Mouse (Mus musculus) midbrain, embryonic 11.5 days (tissue): ENCODE measurements at regions not wholly inside any gene's neighbourhood (a gene's known extent, or its start where the extent isn't known, plus 50 kb on each side); places are given as distances from the start of the nearest gene placed in this dataset.
A peak's percentile ranks its signal among the peaks of the same experiment; 100 is the strongest.
"Not testable (repeated sequence)": the region's sequence is repeated elsewhere in the genome, so short reads cannot be mapped to it uniquely, and the experiment has no call there.

Source experiments
- ATAC-seq: fragments of 200-750 bp; cut with Nextera tagmentation; 2 replicates; pipeline ENCODE4 v1.8.0; 2017; ENCODE audit warnings: moderate TSS enrichment, moderate library complexity; ENCODE audit not compliant: low FRiP score
- DNase-seq: peaks from one replicate; pipeline ENCODE4 v3.0.0; 2015; ENCODE audit warnings: low spot score; ENCODE audit errors: missing footprints
- H3K27ac ChIP-seq: fragments of 300-500 bp; sonication (generic); 2 replicates; pipeline ENCODE4 v1.5.1; 2014; ENCODE audit warnings: low read depth, low read length
- H3K27me3 ChIP-seq: fragments of 300-500 bp; sonication (generic); 2 replicates; pipeline ENCODE4 v1.6.1; 2014; ENCODE audit warnings: mild to moderate bottlenecking, low read length, moderate library complexity, mixed read lengths; ENCODE audit not compliant: control insufficient read depth, insufficient read depth
- H3K36me3 ChIP-seq: fragments of 300-500 bp; sonication (generic); 2 replicates; pipeline ENCODE4 v1.6.1; 2014; ENCODE audit warnings: mild to moderate bottlenecking, low read length, moderate library complexity, mixed read lengths; ENCODE audit not compliant: control insufficient read depth, insufficient read depth
- H3K4me1 ChIP-seq: fragments of 300-500 bp; sonication (generic); 2 replicates; pipeline ENCODE4 v1.6.1; 2014; ENCODE audit warnings: low read length; ENCODE audit not compliant: control insufficient read depth, insufficient read depth
- H3K4me2 ChIP-seq: fragments of 300-500 bp; sonication (generic); 2 replicates; pipeline ENCODE4 v1.6.1; 2014; ENCODE audit warnings: mild to moderate bottlenecking, moderate library complexity
- H3K4me3 ChIP-seq: fragments of 300-500 bp; sonication (generic); 2 replicates; pipeline ENCODE4 v1.5.1; 2014; ENCODE audit warnings: low read depth, low read length
- H3K9ac ChIP-seq: fragments of 300-500 bp; sonication (generic); 2 replicates; pipeline ENCODE4 v1.6.1; 2014; ENCODE audit warnings: low read length
- H3K9me3 ChIP-seq: fragments of 300-500 bp; sonication (generic); 2 replicates; pipeline ENCODE4 v1.6.1; 2016; ENCODE audit warnings: low read length; ENCODE audit not compliant: control insufficient read depth
- WGBS: fragments of 180-500 bp; shearing (Covaris S2); extraction: QIAGEN DNeasy Blood & Tissue Kit; methylation state at CpG from one replicate; pipeline ENCODE4 v1.1.7; 2014; 5-methylcytosine and 5-hydroxymethylcytosine counted together

DNA sequence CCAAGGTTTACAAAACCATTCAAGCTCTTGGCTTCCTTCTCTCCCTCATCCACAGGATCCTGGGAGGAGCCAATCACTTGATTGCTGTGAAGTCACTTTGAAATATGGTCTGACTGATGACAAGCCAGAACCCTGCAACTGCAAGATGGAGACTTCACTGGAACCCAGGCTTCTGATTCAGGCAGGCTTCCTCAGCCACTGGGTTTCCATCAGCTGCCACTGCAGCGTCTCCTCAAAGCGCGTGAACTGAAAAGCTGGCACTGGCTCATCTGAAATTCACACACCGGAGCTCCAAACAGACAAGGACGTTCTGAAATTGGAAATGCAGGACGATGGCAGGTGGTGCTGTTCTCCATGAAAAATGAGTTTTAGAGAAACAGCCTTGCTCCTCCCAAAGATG lies 280.1 kb upstream of the AI593442 start:
- Histone ChIP-seq H3K27me3 (no peaks in the 10 kb centered on the region), H3K4me1 (no peaks in the 10 kb centered on the region), H3K36me3 (no peaks in the 10 kb centered on the region), H3K9ac (no peak overlapping the region), H3K4me2 (no peak overlapping the region), H3K27ac (no peak overlapping the region), H3K4me3 (no peak overlapping the region), H3K9me3 (no peaks in the 10 kb centered on the region)
- DNase-seq = no peak
- ATAC-seq = no peak
- WGBS = 86% methylated on average over 6 of the region's 6 CpGs

- Histone ChIP-seq H3K27ac (no peak overlapping the region), H3K9ac (no peak overlapping the region), H3K4me3 (no peak overlapping the region), H3K4me1 (no peaks in the 10 kb centered on the region), H3K9me3 (no peaks in the 10 kb centered on the region), H3K36me3 (no peaks in the 10 kb centered on the region), H3K27me3 (no peaks in the 10 kb centered on the region), H3K4me2 (no peak overlapping the region)
- 87% methylated on average over 1 of the region's 1 CpGs for WGBS
- no peak for DNase-seq
- no peak for ATAC-seq
These were observed 277.7 kb upstream of the AI593442 start for GRCm38 (mm10) chr9:52957245-52957644.

GRCm38 (mm10) chr9:52944081-52944480 lies 264.5 kb upstream of the AI593442 start:
- no peaks in the 10 kb centered on the region for H3K36me3 ChIP-seq
- H3K4me3 ChIP-seq = no peak overlapping the region
- H3K27ac ChIP-seq = no peak overlapping the region
- no peaks in the 10 kb centered on the region for H3K9me3 ChIP-seq
- WGBS = 89% methylated on average over 5 of the region's 5 CpGs
- no peak overlapping the region for H3K4me2 ChIP-seq
- peaks cover 8% of the 10 kb centered on the region for H3K4me1 ChIP-seq
- H3K27me3 ChIP-seq = no peaks in the 10 kb centered on the region
- no peak for ATAC-seq
- DNase-seq = no peak
- no peak overlapping the region for H3K9ac ChIP-seq

- Histone ChIP-seq H3K4me1 (peaks cover 8% of the 10 kb centered on the region), H3K9me3 (no peaks in the 10 kb centered on the region), H3K36me3 (no peaks in the 10 kb centered on the region), H3K27ac (no peak overlapping the region), H3K27me3 (no peaks in the 10 kb centered on the region), H3K9ac (no peak overlapping the region), H3K4me2 (no peak overlapping the region), H3K4me3 (no peak overlapping the region)
- no peak for ATAC-seq
- DNase-seq = no peak
- WGBS = 49% methylated on average over 3 of the region's 3 CpGs
These were observed 262.0 kb upstream of the AI593442 start for GRCm38 (mm10) chr9:52941637-52941983.

GRCm38 (mm10) chr9:52940964-52941636 lies 261.5 kb upstream of the AI593442 start:
- ATAC-seq (peak; percentile 65), DNase-seq (peak; percentile 85)
- Histone ChIP-seq H3K27ac (no peak overlapping the region), H3K36me3 (no peaks in the 10 kb centered on the region), H3K27me3 (no peaks in the 10 kb centered on the region), H3K4me3 (no peak overlapping the region), H3K9ac (no peak overlapping the region), H3K4me2 (no peak overlapping the region), H3K9me3 (no peaks in the 10 kb centered on the region), H3K4me1 (peaks cover 8% of the 10 kb centered on the region)
- WGBS = 41% methylated on average over 11 of the region's 11 CpGs

GRCm38 (mm10) chr9:52935082-52935481 lies 255.5 kb upstream of the AI593442 start:
- DNase-seq (peak; percentile 84), ATAC-seq (no peak)
- Histone ChIP-seq H3K9ac (no peak overlapping the region), H3K36me3 (no peaks in the 10 kb centered on the region), H3K4me3 (no peak overlapping the region), H3K27ac (no peak overlapping the region), H3K9me3 (no peaks in the 10 kb centered on the region), H3K4me2 (no peak overlapping the region), H3K27me3 (no peaks in the 10 kb centered on the region), H3K4me1 (no peaks in the 10 kb centered on the region; the same call in 1 of the 2 replicates)
- WGBS = 39% methylated on average over 6 of the region's 6 CpGs

GRCm38 (mm10) chr9:52917516-52917915 lies 237.9 kb upstream of the AI593442 start:
- Histone ChIP-seq H3K4me2 (no peak overlapping the region), H3K36me3 (no peaks in the 10 kb centered on the region), H3K4me1 (no peaks in the 10 kb centered on the region), H3K4me3 (no peak overlapping the region), H3K9me3 (no peaks in the 10 kb centered on the region), H3K27me3 (no peaks in the 10 kb centered on the region), H3K27ac (no peak overlapping the region), H3K9ac (no peak overlapping the region)
- WGBS = 80% methylated on average over 4 of the region's 4 CpGs
- DNase-seq (no peak), ATAC-seq (no peak)

DNA sequence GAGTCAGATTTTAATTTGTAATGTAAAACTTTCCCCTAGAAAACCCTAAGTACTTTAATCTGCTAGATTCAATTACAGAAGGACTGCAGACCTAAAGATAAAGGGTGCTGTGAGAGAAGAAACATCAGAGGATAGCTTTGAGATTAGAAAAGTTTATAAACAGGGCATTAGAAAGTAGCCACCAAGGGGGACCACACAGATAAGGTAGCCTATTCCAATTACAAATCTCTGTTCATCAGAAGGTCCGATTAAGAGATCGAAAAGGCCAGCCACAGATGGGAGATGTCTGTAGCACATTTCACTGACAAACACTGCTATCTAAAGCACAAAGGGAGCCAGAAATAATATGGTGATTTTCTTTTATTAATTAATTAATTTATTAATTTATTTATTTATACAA lies 209.1 kb upstream of the AI593442 start:
- H3K4me1 ChIP-seq, H3K4me2 ChIP-seq, H3K27ac ChIP-seq, DNase-seq, H3K27me3 ChIP-seq, H3K9ac ChIP-seq, H3K36me3 ChIP-seq, ATAC-seq, H3K9me3 ChIP-seq, H3K4me3 ChIP-seq: not testable (repeated sequence)
- no CpG with 5 or more reads among the region's 2 CpGs for whole genome bisulfite sequencing

DNA sequence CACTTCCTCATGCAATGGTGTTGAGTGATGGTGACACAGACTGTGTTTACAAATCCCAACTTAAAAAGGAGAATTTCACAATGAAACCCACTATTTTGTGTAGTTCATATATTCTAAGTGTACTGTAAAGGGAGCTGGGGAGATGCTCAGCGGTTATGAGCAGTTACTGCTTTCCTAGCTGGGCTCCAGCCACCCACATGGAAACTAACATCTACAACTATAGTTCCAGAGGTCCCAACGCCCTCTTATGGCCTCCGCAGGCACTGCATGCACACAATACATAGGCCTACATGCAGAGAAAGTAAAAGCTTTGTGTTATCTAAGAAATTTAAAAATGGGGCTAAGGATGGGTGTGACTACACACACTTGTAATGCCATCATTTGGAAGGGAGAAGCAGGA lies 208.4 kb upstream of the AI593442 start:
- not testable (repeated sequence) for H3K9ac ChIP-seq, H3K27me3 ChIP-seq, H3K27ac ChIP-seq, H3K4me1 ChIP-seq, DNase-seq, H3K9me3 ChIP-seq, ATAC-seq, H3K36me3 ChIP-seq, H3K4me2 ChIP-seq, H3K4me3 ChIP-seq
- no CpG with 5 or more reads among the region's 3 CpGs for WGBS
